Mouse (Mus musculus) lung, postnatal 25 days (tissue): Measurements from ENCODE around the gene Stk31.
"Not testable (repeated sequence)": the region's sequence is repeated elsewhere in the genome, so short reads cannot be mapped to it uniquely, and the experiment has no call there.

Experiments
- DNase-seq: peaks from one replicate; pipeline ENCODE4 v3.0.0; 2022; ENCODE audit warnings: low spot score

The Stk31 gene

GRCm38 (mm10) chr6:49395316-49395715 lies at the start of gene Stk31:
Stk31 (plus strand) TSS chr6:49395604.
- DNase-seq: no peak

- DNase-seq: peak; percentile 89
Measured at GRCm38 (mm10) chr6:49349826-49350225, 45.6 kb upstream of the Stk31 start.

GRCm38 (mm10) chr6:49354613-49355012 lies 40.8 kb upstream of the Stk31 start:
- DNase-seq: no peak

GRCm38 (mm10) chr6:49355171-49355570 lies 40.2 kb upstream of the Stk31 start:
- DNase-seq: no peak

GRCm38 (mm10) chr6:49360420-49360819 lies 35.0 kb upstream of the Stk31 start:
- DNase-seq: no peak

- peak; percentile 95 for DNase-seq
Measured at GRCm38 (mm10) chr6:49367159-49368054, 28.0 kb upstream of the Stk31 start, which contains the start of gene Fam221a. Fam221a (plus strand) TSS chr6:49367739.

- no peak for DNase-seq
Measured at GRCm38 (mm10) chr6:49368212-49368611, 27.2 kb upstream of the Stk31 start.

GRCm38 (mm10) chr6:49372705-49373104 lies 22.7 kb upstream of the Stk31 start:
- DNase-seq: no peak

GRCm38 (mm10) chr6:49373943-49374342 lies 21.5 kb upstream of the Stk31 start:
- DNase-seq: peak; percentile 44

- peak; percentile 36 for DNase-seq
Measured at GRCm38 (mm10) chr6:49378328-49378727, 17.1 kb upstream of the Stk31 start.

GRCm38 (mm10) chr6:49394276-49394675 lies 1.1 kb upstream of the Stk31 start:
- no peak for DNase-seq

GRCm38 (mm10) chr6:49397466-49397865 lies 2.1 kb downstream of the Stk31 start:
- no peak for DNase-seq

GRCm38 (mm10) chr6:49398365-49398764 lies 3.0 kb downstream of the Stk31 start:
- peak; percentile 33 for DNase-seq

GRCm38 (mm10) chr6:49410830-49411229 lies 15.4 kb downstream of the Stk31 start:
- no peak for DNase-seq

GRCm38 (mm10) chr6:49412967-49413366 lies 17.6 kb downstream of the Stk31 start:
- DNase-seq: not testable (repeated sequence)

- no peak for DNase-seq
Measured at GRCm38 (mm10) chr6:49415971-49416370, 20.6 kb downstream of the Stk31 start.

GRCm38 (mm10) chr6:49437306-49437705 lies 41.9 kb downstream of the Stk31 start:
- no peak for DNase-seq

GRCm38 (mm10) chr6:49458112-49458511 lies 62.7 kb downstream of the Stk31 start:
- no peak for DNase-seq

GRCm38 (mm10) chr6:49483205-49483604 lies 87.8 kb downstream of the Stk31 start:
- DNase-seq: no peak

GRCm38 (mm10) chr6:49491526-49491925 lies 96.1 kb downstream of the Stk31 start:
- DNase-seq: no peak

GRCm38 (mm10) chr6:49519053-49519452 lies 123.6 kb downstream of the Stk31 start:
- peak; percentile 49 for DNase-seq
